Mouse (Mus musculus) 3134 (cell line): Measurements from ENCODE around the gene Aim2.
"Not testable (repeated sequence)": the region's sequence is repeated elsewhere in the genome, so short reads cannot be mapped to it uniquely, and the experiment has no call there.

Experiments used
- DNase-seq: peaks from one replicate; pipeline ENCODE4 v3.0.0-alpha.2; 2011; ENCODE audit warnings: low spot score; ENCODE audit not compliant: insufficient read length; ENCODE audit errors: extremely low read depth

Gene Aim2

GRCm38 (mm10) chr1:173350372-173350957 lies at the start of gene Aim2:
Gene Aim2, plus strand, starts transcription at chr1:173350879.
- DNase-seq, result no peak

- DNase-seq, result not testable (repeated sequence)
These were observed 47.9 kb upstream of the Aim2 start for GRCm38 (mm10) chr1:173302795-173303194.

GRCm38 (mm10) chr1:173313535-173314050 lies 37.1 kb upstream of the Aim2 start:
- not testable (repeated sequence) for DNase-seq

- no peak for DNase-seq
These were observed 35.0 kb upstream of the Aim2 start for GRCm38 (mm10) chr1:173315725-173316124.

GRCm38 (mm10) chr1:173317925-173318477 lies 32.7 kb upstream of the Aim2 start:
- no peak for DNase-seq

- DNase-seq, result no peak
These were observed 29.0 kb upstream of the Aim2 start for GRCm38 (mm10) chr1:173321593-173322248.

GRCm38 (mm10) chr1:173322249-173322627 lies 28.4 kb upstream of the Aim2 start:
- DNase-seq, result no peak

GRCm38 (mm10) chr1:173323839-173324585 lies 26.7 kb upstream of the Aim2 start:
- no peak for DNase-seq

- no peak for DNase-seq
These were observed 25.7 kb upstream of the Aim2 start for GRCm38 (mm10) chr1:173324961-173325360.

GRCm38 (mm10) chr1:173325395-173325794 lies 25.3 kb upstream of the Aim2 start:
- no peak for DNase-seq

GRCm38 (mm10) chr1:173326552-173326951 lies 24.1 kb upstream of the Aim2 start:
- DNase-seq, result no peak

- DNase-seq, result no peak
These were observed 22.2 kb upstream of the Aim2 start for GRCm38 (mm10) chr1:173328446-173328845.

- DNase-seq, result no peak
These were observed 21.5 kb upstream of the Aim2 start for GRCm38 (mm10) chr1:173329185-173329584.

- no peak for DNase-seq
These were observed 20.9 kb upstream of the Aim2 start for GRCm38 (mm10) chr1:173329743-173330142.

- no peak for DNase-seq
These were observed 18.3 kb upstream of the Aim2 start for GRCm38 (mm10) chr1:173332418-173332817.

- DNase-seq, result no peak
These were observed 17.1 kb upstream of the Aim2 start, which contains the start of gene Ackr1 for GRCm38 (mm10) chr1:173333312-173334253. Gene Ackr1, minus strand, starts transcription at chr1:173333750.

GRCm38 (mm10) chr1:173335903-173336302 lies 14.8 kb upstream of the Aim2 start:
- DNase-seq, result peak; percentile 10

GRCm38 (mm10) chr1:173337008-173337407 lies 13.7 kb upstream of the Aim2 start:
- no peak for DNase-seq

GRCm38 (mm10) chr1:173339543-173339942 lies 11.1 kb upstream of the Aim2 start:
- DNase-seq, result no peak

GRCm38 (mm10) chr1:173342425-173342824 lies 8.3 kb upstream of the Aim2 start:
- no peak for DNase-seq
